Mouse (Mus musculus) cortical plate, adult 2 months (tissue): ENCODE results near the gene Dmbx1. TPM values are rescaled to one million over a fixed set of nuclear protein-coding genes. Genes with fewer than 3 reads are reported as not detected.

Source experiments
- H3K27ac ChIP-seq: fragments of 200-500 bp; 2 replicates; pipeline ENCODE4 v1.5.1; 2012; ENCODE audit warnings: low read length, control low read depth, inconsistent platforms; ENCODE audit not compliant: insufficient read depth
- H3K4me1 ChIP-seq: fragments of 200-500 bp; 2 replicates; pipeline ENCODE4 v1.6.1; 2011; ENCODE audit warnings: low read length; ENCODE audit not compliant: control insufficient read depth, insufficient read depth
- H3K4me3 ChIP-seq: fragments of 200-500 bp; 2 replicates; pipeline ENCODE4 v1.5.1; 2011; ENCODE audit warnings: mild to moderate bottlenecking, low read length, control low read depth; ENCODE audit not compliant: insufficient read depth
- CTCF ChIP-seq: fragments of 200-500 bp; IDR thresholded peaks from 2 replicates; pipeline ENCODE4 v1.5.1; 2011; ENCODE audit warnings: mild to moderate bottlenecking, control low read depth, low read length; ENCODE audit not compliant: insufficient read depth; ENCODE audit errors: extremely low read depth
- POLR2A ChIP-seq: fragments of 200-500 bp; IDR thresholded peaks from 2 replicates; pipeline ENCODE4 v1.6.1; 2011; ENCODE audit warnings: mild to moderate bottlenecking, low read length, control low read depth; ENCODE audit not compliant: insufficient read depth; ENCODE audit errors: extremely low read depth
- polyA plus RNA-seq: library from polyadenylated mRNA; depleted of rRNA; stranded (reverse); fragments of >200 nt; gene quantifications from 2 replicates; pipeline ENCODE4 v1.2.3, GENCODE M21; 2012; rRNA removed

Dmbx1 gene
- polyA plus RNA-seq, 1 experiment: 0.04 TPM

GRCm38 (mm10) chr4:115878216-115878678 is 61.5 kb downstream of the Dmbx1 start:
- Histone ChIP-seq H3K27ac (no peak overlapping the region), H3K4me1 (peaks cover 2% of the 10 kb centered on the region; the same call in 1 of the 2 replicates), H3K4me3 (no peak overlapping the region)
- TF ChIP-seq POLR2A (no peak), CTCF (no peak)

- Histone ChIP-seq H3K4me1 (no peaks in the 10 kb centered on the region), H3K4me3 (no peak overlapping the region), H3K27ac (no peak overlapping the region)
- TF ChIP-seq POLR2A (no peak), CTCF (no peak)
These were observed 66.5 kb downstream of the Dmbx1 start for GRCm38 (mm10) chr4:115873231-115873630.

GRCm38 (mm10) chr4:115869512-115870210 is 70.1 kb downstream of the Dmbx1 start:
- Histone ChIP-seq H3K4me3 (no peak overlapping the region), H3K27ac (no peak overlapping the region), H3K4me1 (no peaks in the 10 kb centered on the region)
- TF ChIP-seq POLR2A (no peak), CTCF (no peak)

Other genes starting within 250 kb of the Dmbx1 start
- gene Efcab14, start 202.2 kb downstream of the Dmbx1 start, polyA plus RNA-seq: 37.9 and 42.0 TPM in 2 replicates
- 0.27 and 0.55 TPM in 2 replicates for gene Tex38, start 158.9 kb downstream of the Dmbx1 start, polyA plus RNA-seq
- gene Atpaf1, start 155.1 kb downstream of the Dmbx1 start, polyA plus RNA-seq: 53.1 and 54.4 TPM in 2 replicates
- gene Mob3c, start 111.8 kb downstream of the Dmbx1 start, polyA plus RNA-seq: 6.8 and 8.5 TPM in 2 replicates
- 59.8 and 63.2 TPM in 2 replicates for gene Mknk1, start 100.7 kb downstream of the Dmbx1 start, polyA plus RNA-seq
- gene Kncn, start 55.5 kb downstream of the Dmbx1 start, polyA plus RNA-seq: 0.06 and 0.21 TPM in 2 replicates
- gene 6430628N08Rik, start 49.3 kb downstream of the Dmbx1 start, polyA plus RNA-seq: not detected in 2 replicates
- 133 and 159 TPM in 2 replicates for gene Faah, start 78.0 kb upstream of the Dmbx1 start, polyA plus RNA-seq
- 8.8 and 9.4 TPM in 2 replicates for gene Nsun4, start 114.0 kb upstream of the Dmbx1 start, polyA plus RNA-seq
- gene Uqcrh, start 135.1 kb upstream of the Dmbx1 start, polyA plus RNA-seq: 672 and 678 TPM in 2 replicates
- gene Lrrc41, start 135.3 kb upstream of the Dmbx1 start, polyA plus RNA-seq: 32.3 and 33.7 TPM in 2 replicates
- 0.81 and 1.1 TPM in 2 replicates for gene Rad54l, start 183.8 kb upstream of the Dmbx1 start, polyA plus RNA-seq
- 80.3 and 84.4 TPM in 2 replicates for gene Pomgnt1, start 183.9 kb upstream of the Dmbx1 start, polyA plus RNA-seq
- 14.2 TPM in 2 replicates for gene Lurap1, start 211.4 kb upstream of the Dmbx1 start, polyA plus RNA-seq
- gene Tspan1, start 227.7 kb upstream of the Dmbx1 start, polyA plus RNA-seq: 0.26 and 0.27 TPM in 2 replicates
- gene 1700042G07Rik, start 233.4 kb upstream of the Dmbx1 start, polyA plus RNA-seq: not detected in 2 replicates
- not detected in 2 replicates for gene Gm49337, start 233.5 kb upstream of the Dmbx1 start, polyA plus RNA-seq